Mouse (Mus musculus): ENCODE data around the gene Cuta.

The Cuta gene

GRCm38 (mm10) chr17:26886047-26886749 lies 53.2 kb downstream of the Cuta start:
- 7% methylated on average over 30 of the region's 30 CpGs for WGBS

GRCm38 (mm10) chr17:26884995-26885926 lies 54.1 kb downstream of the Cuta start:
- 16% methylated on average over 25 of the region's 25 CpGs for WGBS
